Mouse (Mus musculus): ENCODE results near the gene Tarbp2.

- TF ChIP-seq POLR2A (IDR thresholded peaks at IDR 0.05; ENCODE audit: low read depth, low read length), result no peak
- TF ChIP-seq CTCF (IDR thresholded peaks at IDR 0.05; ENCODE audit: borderline replicate concordance, insufficient read depth, low read length), result no peak
Observed at GRCm38 (mm10) chr15:102498322-102498721, 19.7 kb upstream of the Tarbp2 start.
